Mouse (Mus musculus) heart, embryonic 11.5 days (tissue): ENCODE data around the gene Hibadh. TPM values are rescaled to one million over a fixed set of nuclear protein-coding genes. Genes with fewer than 3 reads are reported as not detected.
"Not testable (repeated sequence)": the region's sequence is repeated elsewhere in the genome, so short reads cannot be mapped to it uniquely, and the experiment has no call there.

ENCODE experiments used
- ATAC-seq: fragments of 200-750 bp; cut with Nextera tagmentation; replicated peaks from 2 replicates; pipeline ENCODE4 v1.8.0; 2017; ENCODE audit warnings: moderate library complexity; ENCODE audit not compliant: insufficient number of reproducible peaks, low FRiP score, low TSS enrichment
- H3K27ac ChIP-seq: fragments of 300-500 bp; sonication (generic); 2 replicates; pipeline ENCODE4 v1.5.1; 2014; ENCODE audit warnings: mild to moderate bottlenecking, low read depth, low read length
- H3K27me3 ChIP-seq: fragments of 300-500 bp; sonication (generic); 2 replicates; pipeline ENCODE4 v1.6.1; 2014; ENCODE audit warnings: mild to moderate bottlenecking, low read length, mixed read lengths; ENCODE audit not compliant: control insufficient read depth, insufficient read depth
- H3K36me3 ChIP-seq: fragments of 300-500 bp; sonication (generic); 2 replicates; pipeline ENCODE4 v1.6.1; 2014; ENCODE audit warnings: mild to moderate bottlenecking, low read length, moderate library complexity, mixed read lengths; ENCODE audit not compliant: control insufficient read depth, insufficient read depth
- H3K4me1 ChIP-seq: fragments of 300-500 bp; sonication (generic); 2 replicates; pipeline ENCODE4 v1.6.1; 2014; ENCODE audit warnings: low read length; ENCODE audit not compliant: control insufficient read depth, insufficient read depth
- H3K4me2 ChIP-seq: fragments of 300-500 bp; sonication (generic); 2 replicates; pipeline ENCODE4 v1.6.1; 2014; ENCODE audit warnings: mild to moderate bottlenecking, moderate library complexity
- H3K4me3 ChIP-seq: fragments of 300-500 bp; sonication (generic); 2 replicates; pipeline ENCODE4 v1.5.1; 2014; ENCODE audit warnings: low read depth, low read length
- H3K9ac ChIP-seq: fragments of 300-500 bp; sonication (generic); 2 replicates; pipeline ENCODE4 v1.6.1; 2014; ENCODE audit warnings: mild to moderate bottlenecking, low read depth, low read length, moderate library complexity
- H3K9me3 ChIP-seq: fragments of 300-500 bp; sonication (generic); replicated peaks from 2 replicates; pipeline ENCODE4 v1.6.1; 2016; ENCODE audit warnings: low read length; ENCODE audit not compliant: control insufficient read depth
- WGBS: fragments of 180-500 bp; shearing (Covaris S2); extraction: QIAGEN DNeasy Blood & Tissue Kit; methylation state at CpG from one replicate; pipeline ENCODE4 v1.1.7; 2014; ENCODE audit not compliant: insufficient replicate concordance; 5-methylcytosine and 5-hydroxymethylcytosine counted together
- polyA plus RNA-seq: library from polyadenylated mRNA; unstranded; fragments of >200 nt; fragmentation: Nextera tagmentation; extraction: Ambion mirVana; gene quantifications from 2 replicates; pipeline ENCODE4 v1.2.1, GENCODE M21; 2014

Gene Hibadh
- polyA plus RNA-seq, 1 experiment from 2014 or later = 86.9 TPM

GRCm38 (mm10) chr6:52674541-52674940, 34.4 kb upstream of the Hibadh start:
- Histone ChIP-seq H3K27ac (no peak overlapping the region), H3K27me3 (no peaks in the 10 kb centered on the region), H3K4me2 (no peak overlapping the region), H3K9me3 (no peaks in the 10 kb centered on the region), H3K36me3 (no peaks in the 10 kb centered on the region), H3K4me1 (no peaks in the 10 kb centered on the region), H3K9ac (no peak overlapping the region), H3K4me3 (no peak overlapping the region)
- 66% methylated on average over 12 of the region's 12 CpGs for WGBS
- no peak for ATAC-seq

GRCm38 (mm10) chr6:52673706-52674105, 33.5 kb upstream of the Hibadh start:
- no peaks in the 10 kb centered on the region for H3K4me1 ChIP-seq
- H3K27ac ChIP-seq = no peak overlapping the region
- no peak overlapping the region for H3K4me2 ChIP-seq
- H3K4me3 ChIP-seq = no peak overlapping the region
- 85% methylated on average over 7 of the region's 7 CpGs for WGBS
- no peaks in the 10 kb centered on the region for H3K27me3 ChIP-seq
- no peak for ATAC-seq
- no peak overlapping the region for H3K9ac ChIP-seq
- no peaks in the 10 kb centered on the region for H3K9me3 ChIP-seq
- H3K36me3 ChIP-seq = no peaks in the 10 kb centered on the region

DNA sequence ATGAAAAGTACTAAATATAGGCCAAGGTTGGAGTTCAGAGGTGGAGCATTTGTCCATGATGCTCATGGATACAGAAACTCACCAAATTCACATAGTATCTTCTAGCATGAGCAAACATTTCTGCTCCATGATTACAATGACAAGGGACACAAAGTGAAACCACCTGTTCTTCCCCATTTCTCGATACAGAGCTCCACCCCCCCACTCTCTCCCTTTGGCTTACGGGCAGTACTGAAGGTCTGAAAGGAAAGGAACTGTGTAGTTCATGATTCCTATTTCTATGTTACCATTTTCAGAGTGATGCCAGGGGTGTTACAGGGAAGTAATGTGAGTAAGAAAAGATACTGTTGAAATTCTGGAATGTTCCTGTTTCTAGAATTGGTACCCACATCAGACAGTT, 32.4 kb upstream of the Hibadh start:
- ATAC-seq = no peak
- H3K9me3 ChIP-seq = no peaks in the 10 kb centered on the region
- no peak overlapping the region for H3K4me3 ChIP-seq
- H3K36me3 ChIP-seq = no peaks in the 10 kb centered on the region
- no peaks in the 10 kb centered on the region for H3K27me3 ChIP-seq
- no peak overlapping the region for H3K9ac ChIP-seq
- H3K4me1 ChIP-seq = no peaks in the 10 kb centered on the region
- H3K27ac ChIP-seq = no peak overlapping the region
- WGBS = 65% methylated on average over 2 of the region's 2 CpGs
- no peak overlapping the region for H3K4me2 ChIP-seq

DNA sequence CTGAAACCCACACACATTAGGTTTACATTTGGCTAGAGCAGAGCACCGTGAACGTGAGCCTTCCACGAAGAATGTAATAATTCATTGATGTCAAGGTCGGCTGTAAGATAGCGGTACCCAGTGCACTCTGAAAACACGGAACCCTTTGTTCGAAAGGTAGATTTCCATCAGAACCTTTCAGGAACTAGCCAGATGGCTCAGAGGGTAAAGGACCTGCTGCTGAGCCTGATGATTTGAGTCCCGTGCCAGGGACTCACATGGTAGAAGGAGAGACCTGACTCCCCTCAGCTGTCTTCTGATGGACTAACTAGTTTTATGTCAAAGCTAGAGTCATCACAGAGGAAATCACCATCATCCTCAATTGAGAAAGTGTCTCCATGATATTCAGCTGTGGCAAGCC, 31.6 kb upstream of the Hibadh start:
- no peak overlapping the region for H3K27ac ChIP-seq
- no peak for ATAC-seq
- H3K9ac ChIP-seq = no peak overlapping the region
- H3K4me3 ChIP-seq = no peak overlapping the region
- 70% methylated on average over 8 of the region's 8 CpGs for WGBS
- H3K4me1 ChIP-seq = no peaks in the 10 kb centered on the region
- H3K9me3 ChIP-seq = no peaks in the 10 kb centered on the region
- no peak overlapping the region for H3K4me2 ChIP-seq
- no peaks in the 10 kb centered on the region for H3K27me3 ChIP-seq
- H3K36me3 ChIP-seq = no peaks in the 10 kb centered on the region

DNA sequence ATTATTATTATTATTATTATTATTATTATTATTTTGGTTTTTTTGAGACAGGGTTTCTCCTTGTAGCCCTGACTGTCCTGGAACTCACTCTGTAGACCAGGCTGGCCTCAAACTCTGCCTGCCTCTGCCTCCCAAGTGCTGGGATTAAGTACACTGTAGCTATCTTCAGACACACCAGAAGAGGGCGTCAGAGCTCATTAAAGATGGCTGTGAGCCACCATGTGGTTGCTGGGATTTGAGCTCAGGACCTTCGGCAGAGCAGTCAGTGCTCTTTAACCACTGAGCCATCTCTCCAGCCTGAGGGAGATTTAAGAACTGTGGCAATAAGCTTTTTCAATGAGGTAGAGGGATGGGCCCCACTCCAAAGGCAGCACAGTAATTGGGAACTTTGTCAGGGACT, 29.7 kb upstream of the Hibadh start:
- H3K36me3 ChIP-seq, H3K27me3 ChIP-seq, ATAC-seq, H3K9ac ChIP-seq, H3K9me3 ChIP-seq, H3K4me2 ChIP-seq, H3K27ac ChIP-seq, H3K4me3 ChIP-seq, H3K4me1 ChIP-seq: not testable (repeated sequence)
- 43% methylated on average over 2 of the region's 2 CpGs for WGBS

DNA sequence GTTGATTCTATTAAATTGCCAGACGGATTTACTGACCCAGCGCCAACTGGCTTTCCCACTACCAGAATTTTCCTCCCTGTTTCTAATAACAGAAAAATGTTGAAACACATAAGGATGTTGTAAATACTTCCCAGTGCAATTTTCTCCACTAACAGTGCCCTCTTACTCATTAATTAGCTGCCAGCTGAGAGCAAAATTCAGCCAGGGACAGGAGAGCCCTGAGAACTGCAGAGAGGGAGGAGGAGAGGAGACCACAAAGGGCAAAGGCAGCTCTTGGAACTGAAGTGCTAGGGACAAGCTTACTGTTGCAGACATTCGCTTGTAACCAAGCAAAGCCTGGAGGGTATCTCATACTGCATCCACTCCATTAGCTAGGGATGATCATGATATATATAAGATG, 27.5 kb upstream of the Hibadh start:
- no peaks in the 10 kb centered on the region for H3K36me3 ChIP-seq
- ATAC-seq = no peak
- H3K27ac ChIP-seq = no peak overlapping the region
- H3K4me1 ChIP-seq = no peaks in the 10 kb centered on the region
- H3K9ac ChIP-seq = no peak overlapping the region
- no peak overlapping the region for H3K4me2 ChIP-seq
- no peak overlapping the region for H3K4me3 ChIP-seq
- H3K27me3 ChIP-seq = no peaks in the 10 kb centered on the region
- H3K9me3 ChIP-seq = no peaks in the 10 kb centered on the region
- WGBS = 75% methylated on average over 3 of the region's 3 CpGs

- H3K27ac ChIP-seq = no peak overlapping the region
- no peaks in the 10 kb centered on the region for H3K27me3 ChIP-seq
- ATAC-seq = no peak
- WGBS = 46% methylated on average over 5 of the region's 5 CpGs
- no peak overlapping the region for H3K4me2 ChIP-seq
- no peaks in the 10 kb centered on the region for H3K4me1 ChIP-seq
- no peak overlapping the region for H3K4me3 ChIP-seq
- no peaks in the 10 kb centered on the region for H3K9me3 ChIP-seq
- no peak overlapping the region for H3K9ac ChIP-seq
- no peaks in the 10 kb centered on the region for H3K36me3 ChIP-seq
Measured at GRCm38 (mm10) chr6:52663021-52663420, 22.8 kb upstream of the Hibadh start.

GRCm38 (mm10) chr6:52655266-52655665, 15.1 kb upstream of the Hibadh start:
- no peaks in the 10 kb centered on the region for H3K9me3 ChIP-seq
- no peak overlapping the region for H3K27ac ChIP-seq
- H3K4me3 ChIP-seq = no peak overlapping the region
- H3K4me1 ChIP-seq = no peaks in the 10 kb centered on the region
- ATAC-seq = no peak
- H3K9ac ChIP-seq = no peak overlapping the region
- H3K27me3 ChIP-seq = no peaks in the 10 kb centered on the region
- H3K36me3 ChIP-seq = no peaks in the 10 kb centered on the region
- WGBS = 73% methylated on average over 4 of the region's 4 CpGs
- no peak overlapping the region for H3K4me2 ChIP-seq

- Histone ChIP-seq H3K27me3 (no peaks in the 10 kb centered on the region), H3K4me1 (no peaks in the 10 kb centered on the region), H3K9ac (no peak overlapping the region), H3K27ac (no peak overlapping the region), H3K36me3 (no peaks in the 10 kb centered on the region), H3K4me2 (no peak overlapping the region), H3K4me3 (no peak overlapping the region), H3K9me3 (no peaks in the 10 kb centered on the region)
- WGBS = 61% methylated on average over 11 of the region's 11 CpGs
- no peak for ATAC-seq
Measured at GRCm38 (mm10) chr6:52648806-52649205, 8.6 kb upstream of the Hibadh start.
